Mouse (Mus musculus) hindbrain, embryonic 11.5 days (tissue): ENCODE results near the gene Atl3. TPM values are rescaled to one million over a fixed set of nuclear protein-coding genes. Genes with fewer than 3 reads are reported as not detected.
"Not testable (repeated sequence)": the region's sequence is repeated elsewhere in the genome, so short reads cannot be mapped to it uniquely, and the experiment has no call there.

Source experiments
- ATAC-seq: fragments of 200-750 bp; cut with Nextera tagmentation; 2 replicates; pipeline ENCODE4 v1.8.0; 2017; ENCODE audit warnings: mild to moderate bottlenecking, moderate TSS enrichment, moderate library complexity; ENCODE audit not compliant: low FRiP score
- DNase-seq: peaks from one replicate; pipeline ENCODE4 v3.0.0-alpha.2; 2015; ENCODE audit warnings: low spot score
- H3K27ac ChIP-seq: fragments of 300-500 bp; sonication (generic); 2 replicates; pipeline ENCODE4 v1.5.1; 2014; ENCODE audit warnings: mild to moderate bottlenecking, low read depth, low read length
- H3K27me3 ChIP-seq: fragments of 300-500 bp; sonication (generic); 2 replicates; pipeline ENCODE4 v1.6.1; 2014; ENCODE audit warnings: mild to moderate bottlenecking, low read length, moderate library complexity, mixed read lengths; ENCODE audit not compliant: control insufficient read depth, insufficient read depth
- H3K36me3 ChIP-seq: fragments of 300-500 bp; sonication (generic); 2 replicates; pipeline ENCODE4 v1.6.1; 2014; ENCODE audit warnings: mild to moderate bottlenecking, low read length, moderate library complexity, mixed read lengths; ENCODE audit not compliant: control insufficient read depth, insufficient read depth
- H3K4me1 ChIP-seq: fragments of 300-500 bp; sonication (generic); replicated peaks from 2 replicates; pipeline ENCODE4 v1.6.1; 2014; ENCODE audit warnings: low read length, mixed read lengths; ENCODE audit not compliant: control insufficient read depth, insufficient read depth
- H3K4me2 ChIP-seq: fragments of 300-500 bp; sonication (generic); replicated peaks from 2 replicates; pipeline ENCODE4 v1.6.1; 2014; ENCODE audit warnings: mild to moderate bottlenecking, low read depth, low read length
- H3K4me3 ChIP-seq: fragments of 300-500 bp; sonication (generic); 2 replicates; pipeline ENCODE4 v1.5.1; 2014; ENCODE audit warnings: low read depth, low read length
- H3K9ac ChIP-seq: fragments of 300-500 bp; sonication (generic); 2 replicates; pipeline ENCODE4 v1.6.1; 2014; ENCODE audit warnings: low read depth, low read length
- H3K9me3 ChIP-seq: fragments of 300-500 bp; sonication (generic); 2 replicates; pipeline ENCODE4 v1.6.1; 2016; ENCODE audit warnings: low read length; ENCODE audit not compliant: control insufficient read depth
- WGBS: fragments of 180-500 bp; shearing (Covaris S2); extraction: QIAGEN DNeasy Blood & Tissue Kit; methylation state at CpG from one replicate; pipeline ENCODE4 v1.1.7; 2014; 5-methylcytosine and 5-hydroxymethylcytosine counted together
- polyA plus RNA-seq: library from polyadenylated mRNA; unstranded; fragments of >200 nt; fragmentation: Nextera tagmentation; extraction: Ambion mirVana; gene quantifications from 2 replicates; pipeline ENCODE4 v1.2.1, GENCODE M21; 2014

Gene Atl3
- polyA plus RNA-seq, 1 experiment from 2014 or later, result 9.4 TPM

- ATAC-seq, result peak; percentile 97
- under 1% methylated on average over 84 of the region's 84 CpGs for WGBS
- Histone ChIP-seq H3K9me3 (no peaks in the 10 kb centered on the region), H3K36me3 (no peaks in the 10 kb centered on the region), H3K27me3 (no peaks in the 10 kb centered on the region), H3K4me1 (no peaks in the 10 kb centered on the region), H3K4me3 (peak overlapping the region; percentile 61), H3K4me2 (peak overlapping the region; percentile 83), H3K9ac (peak overlapping the region; percentile 76), H3K27ac (peak overlapping the region; percentile 92)
- peak; percentile 93 for DNase-seq
These were observed 561 bp downstream of the Atl3 start for GRCm38 (mm10) chr19:7494187-7495015.

- no peaks in the 10 kb centered on the region for H3K36me3 ChIP-seq
- no peaks in the 10 kb centered on the region for H3K27me3 ChIP-seq
- H3K4me2 ChIP-seq, result peak overlapping the region; percentile 83
- no peak for ATAC-seq
- WGBS, result 51% methylated on average over 14 of the region's 14 CpGs
- no peaks in the 10 kb centered on the region for H3K9me3 ChIP-seq
- no peak overlapping the region for H3K27ac ChIP-seq
- DNase-seq, result peak; percentile 4
- H3K4me1 ChIP-seq, result no peaks in the 10 kb centered on the region
- peak overlapping the region; percentile 61 for H3K4me3 ChIP-seq
- H3K9ac ChIP-seq, result no peak overlapping the region
These were observed 1.6 kb downstream of the Atl3 start for GRCm38 (mm10) chr19:7495221-7496038.

- WGBS, result 93% methylated on average over 1 of the region's 1 CpGs
- not testable (repeated sequence) for H3K36me3 ChIP-seq, H3K9me3 ChIP-seq, H3K27me3 ChIP-seq, ATAC-seq, H3K9ac ChIP-seq, DNase-seq, H3K4me3 ChIP-seq, H3K4me1 ChIP-seq, H3K4me2 ChIP-seq, H3K27ac ChIP-seq
These were observed 2.2 kb downstream of the Atl3 start for GRCm38 (mm10) chr19:7496070-7496469.

- DNase-seq (no peak), ATAC-seq (no peak)
- Histone ChIP-seq H3K27ac (no peak overlapping the region), H3K9me3 (no peaks in the 10 kb centered on the region), H3K4me2 (no peak overlapping the region), H3K4me3 (no peak overlapping the region), H3K36me3 (no peaks in the 10 kb centered on the region), H3K4me1 (no peaks in the 10 kb centered on the region), H3K9ac (no peak overlapping the region), H3K27me3 (no peaks in the 10 kb centered on the region)
- WGBS, result 93% methylated on average over 2 of the region's 2 CpGs
These were observed 5.0 kb downstream of the Atl3 start for GRCm38 (mm10) chr19:7498816-7499215.

- ATAC-seq (no peak), DNase-seq (no peak)
- Histone ChIP-seq H3K4me3 (no peak overlapping the region), H3K27ac (no peak overlapping the region), H3K9ac (no peak overlapping the region), H3K4me2 (no peak overlapping the region), H3K36me3 (no peaks in the 10 kb centered on the region), H3K27me3 (no peaks in the 10 kb centered on the region), H3K9me3 (no peaks in the 10 kb centered on the region), H3K4me1 (no peaks in the 10 kb centered on the region)
- 96% methylated on average over 1 of the region's 1 CpGs for WGBS
These were observed 6.9 kb downstream of the Atl3 start for GRCm38 (mm10) chr19:7500701-7501100.

GRCm38 (mm10) chr19:7502432-7502831, 8.6 kb downstream of the Atl3 start:
- ATAC-seq (no peak), DNase-seq (no peak)
- no peaks in the 10 kb centered on the region for H3K9me3 ChIP-seq
- H3K36me3 ChIP-seq, result no peaks in the 10 kb centered on the region
- no peak overlapping the region for H3K4me2 ChIP-seq
- no peak overlapping the region for H3K4me3 ChIP-seq
- H3K27ac ChIP-seq, result no peak overlapping the region
- no peak overlapping the region for H3K9ac ChIP-seq
- no peaks in the 10 kb centered on the region for H3K4me1 ChIP-seq
- 88% methylated on average over 2 of the region's 2 CpGs for WGBS
- H3K27me3 ChIP-seq, result no peaks in the 10 kb centered on the region

GRCm38 (mm10) chr19:7506321-7506720, 12.5 kb downstream of the Atl3 start:
- 90% methylated on average over 1 of the region's 1 CpGs for WGBS
- Histone ChIP-seq H3K27ac (no peak overlapping the region), H3K4me2 (no peak overlapping the region), H3K9me3 (no peaks in the 10 kb centered on the region), H3K27me3 (no peaks in the 10 kb centered on the region), H3K4me1 (no peaks in the 10 kb centered on the region), H3K4me3 (no peak overlapping the region), H3K36me3 (no peaks in the 10 kb centered on the region), H3K9ac (no peak overlapping the region)
- DNase-seq (no peak), ATAC-seq (no peak)

GRCm38 (mm10) chr19:7508026-7508425, 14.2 kb downstream of the Atl3 start:
- ATAC-seq (no peak), DNase-seq (no peak)
- no peaks in the 10 kb centered on the region for H3K9me3 ChIP-seq
- H3K36me3 ChIP-seq, result no peaks in the 10 kb centered on the region
- 70% methylated on average over 4 of the region's 4 CpGs for WGBS
- H3K9ac ChIP-seq, result no peak overlapping the region
- H3K4me1 ChIP-seq, result no peaks in the 10 kb centered on the region
- H3K4me2 ChIP-seq, result no peak overlapping the region
- no peaks in the 10 kb centered on the region for H3K27me3 ChIP-seq
- H3K4me3 ChIP-seq, result no peak overlapping the region
- no peak overlapping the region for H3K27ac ChIP-seq
